Mouse (Mus musculus) kidney, embryonic 16.5 days (tissue): Measurements from ENCODE around the gene Srrd. TPM values are rescaled to one million over a fixed set of nuclear protein-coding genes. Genes with fewer than 3 reads are reported as not detected.

ENCODE experiments used
- ATAC-seq: fragments of 200-750 bp; cut with Nextera tagmentation; 2 replicates; pipeline ENCODE4 v1.8.0; 2017; ENCODE audit warnings: moderate TSS enrichment; ENCODE audit not compliant: low FRiP score, low TSS enrichment
- H3K27ac ChIP-seq: fragments of 300-500 bp; sonication (generic); 2 replicates; pipeline ENCODE4 v1.5.1; 2014; ENCODE audit warnings: low read length
- H3K27me3 ChIP-seq: fragments of 300-500 bp; sonication (generic); 2 replicates; pipeline ENCODE4 v1.6.1; 2014; ENCODE audit warnings: low read length, control low read depth, mixed read lengths; ENCODE audit not compliant: insufficient read depth
- H3K36me3 ChIP-seq: fragments of 300-500 bp; sonication (generic); 2 replicates; pipeline ENCODE4 v1.6.1; 2014; ENCODE audit warnings: low read length, control low read depth, mixed read lengths; ENCODE audit not compliant: insufficient read depth
- H3K4me1 ChIP-seq: fragments of 300-500 bp; sonication (generic); 2 replicates; pipeline ENCODE4 v1.6.1; 2014; ENCODE audit warnings: low read length, control low read depth, mixed read lengths; ENCODE audit not compliant: insufficient read depth
- H3K4me2 ChIP-seq: fragments of 300-500 bp; sonication (generic); replicated peaks from 2 replicates; pipeline ENCODE4 v1.6.1; 2014; ENCODE audit warnings: low read depth, low read length
- H3K4me3 ChIP-seq: fragments of 300-500 bp; sonication (generic); 2 replicates; pipeline ENCODE4 v1.5.1; 2014; ENCODE audit warnings: mild to moderate bottlenecking, low read length
- H3K9ac ChIP-seq: fragments of 300-500 bp; sonication (generic); replicated peaks from 2 replicates; pipeline ENCODE4 v1.6.1; 2014; ENCODE audit warnings: low read length
- H3K9me3 ChIP-seq: fragments of 300-500 bp; sonication (generic); 2 replicates; pipeline ENCODE4 v1.6.1; 2016; ENCODE audit warnings: low read length, control low read depth
- WGBS: fragments of 180-500 bp; shearing (Covaris S2); extraction: QIAGEN DNeasy Blood & Tissue Kit; methylation state at CpG from one replicate; pipeline ENCODE4 v1.1.7; 2014; 5-methylcytosine and 5-hydroxymethylcytosine counted together
- polyA plus RNA-seq: library from polyadenylated mRNA; unstranded; fragments of >200 nt; fragmentation: Nextera tagmentation; extraction: Ambion mirVana; gene quantifications from 2 replicates; pipeline ENCODE4 v1.2.1, GENCODE M21; 2015

Gene Srrd
- polyA plus RNA-seq, 1 experiment from 2014 or later: 47.0 TPM

DNA sequence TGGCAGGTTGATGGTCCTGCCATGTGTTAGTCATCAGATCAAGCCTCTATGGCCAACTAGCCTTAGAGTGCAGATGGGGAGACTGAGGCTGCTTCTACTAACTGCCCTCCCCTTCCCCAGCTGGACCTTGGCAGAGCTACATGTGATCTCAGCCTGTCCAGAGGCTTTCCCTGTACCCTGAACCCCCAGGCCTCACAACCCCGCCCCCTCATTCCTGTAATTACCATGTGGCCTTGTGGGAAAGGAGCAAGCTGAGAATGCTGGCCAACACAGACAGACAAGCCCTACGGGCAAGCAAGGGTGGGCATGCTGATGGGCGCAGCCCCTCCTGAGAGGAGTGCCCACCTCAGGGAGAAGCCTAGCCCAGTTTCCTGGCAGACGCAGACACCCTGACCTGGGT lies 48.1 kb downstream of the Srrd start:
- no peaks in the 10 kb centered on the region for H3K36me3 ChIP-seq
- no peak overlapping the region for H3K27ac ChIP-seq
- 61% methylated on average over 4 of the region's 4 CpGs for WGBS
- no peak overlapping the region for H3K4me2 ChIP-seq
- H3K4me3 ChIP-seq: no peak overlapping the region
- ATAC-seq: no peak
- H3K4me1 ChIP-seq: peaks cover 53% of the 10 kb centered on the region
- H3K27me3 ChIP-seq: no peaks in the 10 kb centered on the region
- H3K9me3 ChIP-seq: no peaks in the 10 kb centered on the region
- H3K9ac ChIP-seq: no peak overlapping the region

DNA sequence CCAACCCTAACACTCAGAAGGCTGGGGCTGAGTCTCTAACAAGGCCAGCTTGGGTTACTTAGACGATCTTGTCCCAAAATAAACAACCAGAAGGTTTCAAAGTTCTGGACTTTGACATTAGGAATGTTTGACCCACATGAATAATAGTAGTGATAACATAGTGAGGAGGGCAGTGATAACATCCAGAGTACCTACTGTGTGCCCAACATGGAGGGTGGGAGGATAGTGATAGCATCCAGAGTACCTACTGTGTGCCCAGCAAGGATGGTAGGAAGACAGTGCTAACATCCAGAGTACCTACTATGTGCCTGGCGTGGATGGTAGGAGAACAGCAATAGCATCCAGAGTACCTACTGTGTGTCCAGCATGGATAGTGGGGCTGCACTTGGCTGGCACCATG lies 49.0 kb downstream of the Srrd start:
- ATAC-seq: no peak
- Histone ChIP-seq H3K4me2 (no peak overlapping the region), H3K9ac (no peak overlapping the region), H3K27me3 (no peaks in the 10 kb centered on the region), H3K4me3 (no peak overlapping the region), H3K4me1 (peaks cover 55% of the 10 kb centered on the region), H3K36me3 (no peaks in the 10 kb centered on the region), H3K9me3 (no peaks in the 10 kb centered on the region), H3K27ac (no peak overlapping the region)
- 52% methylated on average over 2 of the region's 2 CpGs for WGBS

DNA sequence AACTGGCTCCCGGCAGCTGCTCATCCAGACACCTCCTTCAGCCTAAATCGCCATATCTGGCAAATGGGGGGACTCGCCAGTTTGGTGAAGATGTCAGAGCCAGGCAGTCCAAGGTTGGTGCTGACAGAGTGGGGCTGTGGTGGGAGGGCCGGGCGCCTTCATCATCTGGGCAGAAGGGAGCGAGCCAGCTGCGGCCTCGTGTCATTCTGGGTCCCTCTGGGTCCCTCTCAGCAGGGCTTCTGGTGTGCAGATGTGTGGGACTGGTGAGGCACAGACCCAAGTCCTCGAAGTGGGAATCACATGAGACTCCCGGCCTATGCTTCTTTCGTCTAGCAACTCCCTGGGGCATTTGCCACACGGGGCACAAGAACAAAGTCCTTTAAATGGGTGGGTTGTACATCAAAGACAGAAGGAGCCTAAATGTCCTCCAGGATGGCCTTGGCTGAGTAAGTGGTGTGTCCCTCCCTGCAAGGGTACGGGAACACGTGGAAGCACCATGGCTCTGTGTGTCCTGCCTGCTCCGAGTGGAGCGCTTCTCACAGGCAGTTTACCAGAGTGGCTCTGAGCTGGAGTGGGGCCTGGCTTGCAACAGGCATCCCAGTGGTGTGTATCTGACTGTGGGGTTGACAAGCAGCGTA lies 50.4 kb downstream of the Srrd start:
- Histone ChIP-seq H3K9me3 (no peaks in the 10 kb centered on the region), H3K27ac (no peak overlapping the region), H3K27me3 (no peaks in the 10 kb centered on the region), H3K4me3 (no peak overlapping the region), H3K9ac (peak overlapping the region; percentile 7; the same call in 1 of the 2 replicates), H3K36me3 (no peaks in the 10 kb centered on the region), H3K4me1 (peaks cover 53% of the 10 kb centered on the region), H3K4me2 (no peak overlapping the region)
- 76% methylated on average over 17 of the region's 17 CpGs for WGBS
- ATAC-seq: no peak

DNA sequence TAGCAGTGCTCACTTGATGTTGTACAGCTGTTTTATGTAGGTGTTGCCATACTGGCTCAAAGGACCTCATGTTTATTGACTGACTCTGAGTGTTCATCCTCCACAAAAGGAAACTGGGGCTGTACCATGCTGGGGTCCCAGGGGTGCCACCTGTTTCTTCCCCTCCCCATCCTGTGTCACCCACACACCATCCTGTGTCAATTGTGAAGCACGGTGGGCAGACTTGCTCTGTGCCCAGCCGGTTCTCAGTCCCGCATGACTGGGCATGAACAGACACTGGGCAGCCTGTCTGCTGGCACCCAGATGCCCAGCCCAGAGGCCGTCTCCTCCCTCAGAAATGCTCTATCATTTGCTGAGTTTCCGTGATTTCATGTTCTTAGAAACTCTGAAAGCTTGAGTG lies 51.0 kb downstream of the Srrd start:
- Histone ChIP-seq H3K4me2 (no peak overlapping the region), H3K27ac (no peak overlapping the region), H3K9ac (peak overlapping the region; percentile 7; the same call in 1 of the 2 replicates), H3K36me3 (no peaks in the 10 kb centered on the region), H3K4me1 (peaks cover 49% of the 10 kb centered on the region), H3K9me3 (no peaks in the 10 kb centered on the region), H3K4me3 (no peak overlapping the region), H3K27me3 (no peaks in the 10 kb centered on the region)
- no peak for ATAC-seq
- 58% methylated on average over 5 of the region's 5 CpGs for WGBS

DNA sequence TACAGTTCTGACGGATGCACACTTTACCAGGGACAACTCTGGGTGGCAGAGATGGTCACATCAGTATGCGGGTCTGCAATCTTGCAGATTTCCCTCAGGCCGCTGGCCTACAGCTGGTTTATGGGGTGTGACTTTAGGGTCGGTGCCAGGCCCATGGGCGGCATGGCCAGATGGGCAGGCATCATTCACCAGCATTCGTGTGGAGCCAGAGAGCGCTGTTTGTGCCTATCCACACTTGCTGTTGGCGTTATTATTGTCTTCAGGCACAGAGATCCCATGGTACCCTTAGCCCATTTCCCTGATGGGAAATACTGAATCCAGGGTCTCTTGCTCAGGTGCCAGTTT lies 52.3 kb downstream of the Srrd start:
- Histone ChIP-seq H3K9ac (no peak overlapping the region), H3K27ac (no peak overlapping the region), H3K4me3 (no peak overlapping the region), H3K27me3 (no peaks in the 10 kb centered on the region), H3K9me3 (no peaks in the 10 kb centered on the region), H3K4me1 (peaks cover 46% of the 10 kb centered on the region), H3K4me2 (no peak overlapping the region), H3K36me3 (no peaks in the 10 kb centered on the region)
- ATAC-seq: no peak
- 64% methylated on average over 8 of the region's 8 CpGs for WGBS

DNA sequence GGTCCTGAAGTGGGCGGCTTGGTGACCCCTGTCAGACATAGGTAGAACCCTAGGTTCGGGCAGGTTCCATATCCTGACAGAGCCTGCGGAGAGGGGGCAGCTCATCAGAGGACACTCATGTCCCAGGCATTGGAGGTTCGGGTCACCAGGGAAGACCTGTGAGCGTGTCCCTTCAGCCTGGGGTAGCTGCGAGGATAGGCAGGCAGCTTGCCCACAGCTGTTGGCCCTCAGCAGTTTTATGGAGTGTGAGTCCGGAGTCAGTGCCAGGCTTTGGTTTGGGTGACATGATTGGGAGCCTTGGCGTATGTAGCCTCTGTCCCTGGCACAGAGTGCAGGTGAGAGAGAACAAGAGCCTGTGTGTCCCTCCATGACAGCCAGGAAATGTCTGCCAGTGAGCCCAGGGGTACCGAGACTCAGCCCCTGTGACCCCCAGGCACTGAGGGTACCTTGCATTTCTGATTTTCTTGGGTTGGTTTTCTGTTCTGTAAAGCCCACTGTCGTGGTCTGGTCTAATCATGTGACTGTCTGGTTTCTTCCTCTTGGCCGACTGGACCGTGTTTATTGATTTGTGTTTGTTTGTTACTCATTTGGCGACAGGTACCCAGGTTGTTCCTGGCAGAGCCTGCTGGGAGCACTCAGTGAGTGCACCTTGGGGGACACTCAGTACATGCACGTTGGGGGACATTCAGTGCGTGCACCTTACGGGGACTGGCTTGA lies 52.9 kb downstream of the Srrd start:
- no peak for ATAC-seq
- no peak overlapping the region for H3K4me3 ChIP-seq
- H3K9me3 ChIP-seq: no peaks in the 10 kb centered on the region
- H3K36me3 ChIP-seq: no peaks in the 10 kb centered on the region
- no peak overlapping the region for H3K27ac ChIP-seq
- peak overlapping the region; percentile 20; the same call in 1 of the 2 replicates for H3K4me2 ChIP-seq
- 64% methylated on average over 16 of the region's 16 CpGs for WGBS
- peaks cover 46% of the 10 kb centered on the region for H3K4me1 ChIP-seq
- no peaks in the 10 kb centered on the region for H3K27me3 ChIP-seq
- no peak overlapping the region for H3K9ac ChIP-seq

DNA sequence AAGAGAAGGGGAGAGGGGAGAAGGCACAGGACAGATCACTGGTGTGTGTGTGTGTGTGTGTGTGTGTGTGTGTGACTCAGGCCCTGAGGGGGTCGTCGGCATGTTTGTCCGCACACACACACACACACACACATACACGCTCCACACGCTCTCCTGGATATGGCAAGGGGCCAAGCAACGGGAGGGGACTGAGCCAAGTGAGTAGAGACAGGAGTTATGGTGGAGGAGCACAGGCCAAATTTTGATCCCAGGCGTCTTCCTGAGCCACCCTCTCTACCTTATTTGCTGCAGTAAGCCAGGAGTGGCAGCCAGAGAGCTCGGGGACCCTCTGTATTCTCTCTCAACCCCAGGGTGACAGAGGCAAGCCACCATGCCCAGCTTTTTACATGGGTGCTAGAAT lies 53.6 kb downstream of the Srrd start:
- H3K27me3 ChIP-seq: no peaks in the 10 kb centered on the region
- peak overlapping the region; percentile 20; the same call in 1 of the 2 replicates for H3K4me2 ChIP-seq
- H3K9me3 ChIP-seq: no peaks in the 10 kb centered on the region
- peaks cover 49% of the 10 kb centered on the region for H3K4me1 ChIP-seq
- no peak overlapping the region for H3K9ac ChIP-seq
- H3K27ac ChIP-seq: no peak overlapping the region
- no peak overlapping the region for H3K4me3 ChIP-seq
- 41% methylated on average over 8 of the region's 8 CpGs for WGBS
- no peaks in the 10 kb centered on the region for H3K36me3 ChIP-seq
- ATAC-seq: no peak

DNA sequence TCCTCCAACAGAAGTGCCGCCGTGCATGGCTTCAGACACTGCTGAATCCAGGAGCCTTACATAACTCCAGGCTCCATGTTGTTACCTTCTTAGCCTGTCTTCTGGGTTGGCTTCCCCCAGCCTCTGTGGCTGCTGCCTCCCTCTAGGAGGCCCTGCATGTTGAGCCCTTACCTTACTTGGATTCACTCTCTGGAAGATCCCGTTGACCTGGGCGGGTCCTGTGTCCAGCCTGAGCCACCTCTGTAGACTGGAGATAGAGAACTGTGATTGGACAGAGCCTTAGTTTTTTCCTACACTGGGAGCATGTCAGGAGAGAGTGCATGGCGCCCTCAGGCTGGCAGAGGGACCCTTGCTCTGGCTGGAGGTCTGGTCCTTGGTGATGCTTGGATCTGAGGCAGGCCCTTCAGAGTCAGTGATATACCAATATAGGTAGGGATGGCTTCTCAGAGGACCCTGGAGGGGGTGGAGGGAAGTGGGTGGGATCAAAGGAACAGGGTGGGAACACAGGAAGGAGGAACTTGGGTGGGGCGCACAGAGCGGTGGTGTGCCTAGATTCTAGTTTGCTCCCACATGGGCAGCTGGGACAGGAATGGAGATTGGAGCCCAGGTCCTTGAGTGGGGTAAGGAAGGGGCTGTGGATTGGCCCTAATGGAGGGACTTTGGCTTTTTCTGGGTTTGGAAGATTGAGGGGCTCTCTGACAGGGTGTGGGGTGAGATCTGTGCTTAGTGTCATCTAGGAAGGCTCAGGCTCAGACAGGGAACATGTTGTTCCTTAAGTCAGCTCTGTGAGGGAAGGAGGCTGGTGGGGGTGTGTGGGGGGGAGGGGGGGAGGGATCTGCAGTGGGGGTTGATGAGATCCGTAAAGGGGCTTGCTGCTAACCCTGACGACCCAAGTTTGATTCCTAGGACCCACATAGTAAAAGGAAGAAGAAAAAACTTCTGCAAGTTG lies 54.4 kb downstream of the Srrd start:
- Histone ChIP-seq H3K27ac (peak overlapping the region; percentile 30; the same call in 1 of the 2 replicates), H3K4me3 (peak overlapping the region; percentile 22), H3K27me3 (no peaks in the 10 kb centered on the region), H3K9me3 (no peaks in the 10 kb centered on the region), H3K9ac (0 out of 2 replicates have a peak overlapping the region, but pooled peaks have one; percentile 10), H3K4me2 (peak overlapping the region; percentile 16; the same call in 1 of the 2 replicates), H3K4me1 (peaks cover 52% of the 10 kb centered on the region), H3K36me3 (no peaks in the 10 kb centered on the region)
- 70% methylated on average over 9 of the region's 9 CpGs for WGBS
- no peak for ATAC-seq

DNA sequence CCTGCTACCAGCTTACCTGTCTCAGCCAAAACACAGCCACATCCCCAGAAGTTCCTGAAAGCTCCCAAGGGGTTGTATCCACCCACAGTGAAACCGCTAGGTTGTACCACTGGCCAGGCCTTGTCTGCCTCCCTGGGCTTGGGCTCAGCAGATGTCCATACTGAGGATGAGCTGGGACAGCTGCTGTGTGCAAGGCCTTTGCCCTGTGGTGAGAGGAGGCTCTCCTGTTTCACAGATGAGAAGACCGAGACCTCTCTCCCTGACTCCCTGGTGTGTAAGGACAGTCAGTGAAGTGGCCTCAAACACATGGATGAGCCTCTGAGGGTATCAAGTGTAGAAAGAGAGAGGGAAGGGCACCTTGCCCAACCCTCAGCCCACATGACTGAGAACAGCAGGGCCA lies 55.2 kb downstream of the Srrd start:
- peaks cover 58% of the 10 kb centered on the region for H3K4me1 ChIP-seq
- H3K27ac ChIP-seq: no peak overlapping the region
- no peaks in the 10 kb centered on the region for H3K9me3 ChIP-seq
- H3K27me3 ChIP-seq: no peaks in the 10 kb centered on the region
- H3K4me2 ChIP-seq: no peak overlapping the region
- no peaks in the 10 kb centered on the region for H3K36me3 ChIP-seq
- no peak for ATAC-seq
- 54% methylated on average over 2 of the region's 2 CpGs for WGBS
- no peak overlapping the region for H3K9ac ChIP-seq
- H3K4me3 ChIP-seq: no peak overlapping the region
